Mouse (Mus musculus) CD4-positive, CD25-positive, alpha-beta regulatory T cell, adult 2 months (primary cell): ENCODE measurements at regions not wholly inside any gene's neighbourhood (a gene's known extent, or its start where the extent isn't known, plus 50 kb on each side); places are given as distances from the start of the nearest gene placed in this dataset.

Source experiments
- DNase-seq: peaks from one replicate; pipeline ENCODE4 v3.0.0-alpha.2; 2012; ENCODE audit warnings: low read depth, low spot score

GRCm38 (mm10) chr10:17586910-17587309 is 136.1 kb upstream of the Cited2 start:
- no peak for DNase-seq

DNA sequence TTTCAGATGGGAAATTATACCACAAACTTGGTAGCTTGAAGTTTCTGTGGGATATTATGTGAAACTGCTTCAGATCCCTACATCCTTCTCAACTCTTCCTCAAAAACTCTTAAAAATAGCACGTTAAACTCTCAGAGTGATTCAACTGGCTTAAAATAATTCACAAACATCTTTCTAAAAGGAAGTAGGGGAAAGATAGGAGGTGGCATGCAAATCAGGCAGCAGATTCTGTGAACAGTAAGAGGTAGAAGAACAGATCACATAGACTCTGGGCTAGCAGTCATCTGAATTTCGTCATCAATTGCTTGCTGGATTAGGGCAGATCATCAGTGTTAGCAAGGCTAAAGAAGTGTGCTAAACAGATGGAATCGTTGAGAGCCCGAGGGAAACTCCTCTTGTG is 133.9 kb upstream of the Cited2 start:
- DNase-seq = no peak

- no peak for DNase-seq
These were observed 132.8 kb upstream of the Cited2 start for GRCm38 (mm10) chr10:17590195-17590594.

DNA sequence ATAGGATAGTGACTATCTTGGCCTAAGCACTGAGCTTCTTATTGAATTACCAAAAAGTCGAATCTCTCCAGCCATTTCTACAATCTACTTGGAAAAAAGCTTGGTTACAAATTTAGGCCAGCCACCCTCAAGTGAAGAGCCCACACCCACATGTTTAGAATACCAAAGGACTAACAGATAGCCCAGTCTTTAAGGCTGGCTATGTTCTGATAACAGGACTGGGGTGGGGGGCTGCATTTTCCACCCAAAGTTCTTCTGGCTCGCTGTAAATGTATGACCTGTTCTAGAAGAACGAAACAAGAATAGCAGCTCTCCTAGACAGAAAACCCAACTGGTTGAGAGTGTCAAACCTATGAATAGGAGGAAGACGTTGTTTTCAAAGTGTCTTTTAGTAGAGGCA is 130.6 kb upstream of the Cited2 start:
- no peak for DNase-seq

DNA sequence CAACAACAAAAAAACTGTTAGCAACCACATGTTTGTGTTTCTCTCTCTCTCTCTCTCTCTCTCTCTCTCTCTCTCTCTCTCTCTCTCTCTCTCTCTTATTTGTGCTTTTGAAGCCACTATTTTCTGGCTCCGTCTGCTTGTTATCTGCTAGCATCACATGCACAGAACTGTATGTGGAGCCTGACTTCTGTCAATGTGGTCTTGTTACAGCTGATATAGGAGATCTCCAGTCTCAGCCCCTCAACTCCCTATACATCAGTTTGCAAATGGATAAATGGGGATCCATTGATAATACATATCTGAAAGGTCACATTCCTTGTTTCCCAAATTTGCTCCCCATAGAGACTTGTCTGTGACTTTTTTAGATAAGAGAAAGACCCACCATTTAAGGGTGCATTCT is 126.9 kb upstream of the Cited2 start:
- no peak for DNase-seq

GRCm38 (mm10) chr10:17596743-17597142 is 126.3 kb upstream of the Cited2 start:
- DNase-seq = no peak

DNA sequence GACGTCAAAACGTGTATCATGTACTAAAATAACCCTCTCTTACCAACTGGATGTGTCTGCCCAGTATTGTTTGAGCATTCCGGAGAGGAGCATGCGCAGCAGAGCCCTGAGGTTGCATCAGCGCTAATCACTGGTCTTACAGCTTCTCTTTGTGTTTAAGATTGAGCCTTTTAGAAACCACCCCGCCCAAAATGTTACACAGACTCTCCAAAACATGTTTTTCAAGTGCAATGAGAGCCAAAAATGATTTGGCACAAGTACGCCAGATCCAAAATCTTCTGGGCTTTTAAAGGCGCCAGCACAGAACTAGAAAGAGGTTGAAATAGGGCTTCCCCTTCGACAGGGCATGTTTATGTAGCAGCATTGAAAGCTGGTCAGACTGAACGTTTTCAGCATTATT is 123.8 kb upstream of the Cited2 start:
- no peak for DNase-seq

- DNase-seq = no peak
These were observed 122.9 kb upstream of the Cited2 start for GRCm38 (mm10) chr10:17599831-17600761.

GRCm38 (mm10) chr10:17600762-17601108 is 122.3 kb upstream of the Cited2 start:
- no peak for DNase-seq

DNA sequence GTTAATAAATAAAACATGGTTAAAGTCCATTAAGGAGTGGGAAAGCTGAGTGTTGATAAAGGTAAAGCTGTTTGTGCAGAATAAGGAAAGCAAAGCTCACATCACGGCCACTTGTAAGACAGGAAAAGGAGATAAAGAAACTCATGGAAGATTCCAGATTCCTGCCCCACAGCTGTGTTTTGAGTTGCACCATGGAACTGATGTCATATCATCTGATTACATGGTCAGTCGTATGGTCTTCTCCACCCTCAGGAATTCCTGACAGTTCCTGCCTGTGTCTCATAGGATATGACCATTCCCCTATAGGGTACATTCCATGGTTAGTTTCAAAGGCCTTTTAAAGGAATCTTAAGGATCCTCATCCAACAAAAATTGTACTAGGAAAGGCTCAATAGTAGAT is 120.6 kb upstream of the Cited2 start:
- DNase-seq = no peak

DNA sequence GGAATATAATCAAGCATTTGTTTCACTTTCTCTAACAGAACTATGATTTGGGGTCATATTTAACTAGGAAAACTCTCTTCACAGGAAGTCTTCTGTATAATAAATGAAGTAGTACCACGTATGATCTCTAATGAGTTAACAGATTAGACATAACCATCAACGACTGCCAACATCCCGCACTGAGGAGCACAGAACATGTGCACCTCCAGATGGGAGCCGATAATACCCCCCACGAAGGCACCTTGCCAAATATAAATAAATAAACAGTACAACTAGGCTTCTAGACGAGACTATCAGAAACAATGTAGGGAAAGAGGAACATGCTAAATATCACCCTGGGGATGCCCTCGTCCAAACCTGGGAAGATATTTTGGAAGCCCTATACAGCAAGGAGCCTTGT is 114.8 kb upstream of the Cited2 start:
- DNase-seq = no peak

- DNase-seq = no peak
These were observed 112.4 kb upstream of the Cited2 start for GRCm38 (mm10) chr10:17610592-17610991.

DNA sequence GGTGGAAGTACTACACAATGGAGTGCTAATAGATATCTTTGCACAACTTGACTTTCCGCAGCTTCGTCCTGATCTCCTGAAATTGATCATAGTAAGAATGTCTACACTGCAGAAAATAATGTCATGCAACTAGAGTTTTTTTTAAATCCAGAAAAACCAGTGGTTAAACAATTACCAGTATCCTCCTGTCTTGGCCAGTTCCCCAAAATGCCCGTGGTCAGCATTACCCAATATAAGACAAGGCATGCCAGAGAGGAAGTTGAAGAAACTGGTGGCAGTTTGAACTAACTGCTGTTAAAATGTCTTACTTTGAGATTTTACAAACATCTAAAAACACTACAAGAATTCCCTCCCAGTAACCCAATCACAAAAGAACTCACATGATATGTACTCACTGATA is 109.7 kb upstream of the Cited2 start:
- no peak for DNase-seq

GRCm38 (mm10) chr10:17618024-17618423 is 105.0 kb upstream of the Cited2 start:
- no peak for DNase-seq

- no peak for DNase-seq
These were observed 103.4 kb upstream of the Cited2 start for GRCm38 (mm10) chr10:17619617-17620016.

DNA sequence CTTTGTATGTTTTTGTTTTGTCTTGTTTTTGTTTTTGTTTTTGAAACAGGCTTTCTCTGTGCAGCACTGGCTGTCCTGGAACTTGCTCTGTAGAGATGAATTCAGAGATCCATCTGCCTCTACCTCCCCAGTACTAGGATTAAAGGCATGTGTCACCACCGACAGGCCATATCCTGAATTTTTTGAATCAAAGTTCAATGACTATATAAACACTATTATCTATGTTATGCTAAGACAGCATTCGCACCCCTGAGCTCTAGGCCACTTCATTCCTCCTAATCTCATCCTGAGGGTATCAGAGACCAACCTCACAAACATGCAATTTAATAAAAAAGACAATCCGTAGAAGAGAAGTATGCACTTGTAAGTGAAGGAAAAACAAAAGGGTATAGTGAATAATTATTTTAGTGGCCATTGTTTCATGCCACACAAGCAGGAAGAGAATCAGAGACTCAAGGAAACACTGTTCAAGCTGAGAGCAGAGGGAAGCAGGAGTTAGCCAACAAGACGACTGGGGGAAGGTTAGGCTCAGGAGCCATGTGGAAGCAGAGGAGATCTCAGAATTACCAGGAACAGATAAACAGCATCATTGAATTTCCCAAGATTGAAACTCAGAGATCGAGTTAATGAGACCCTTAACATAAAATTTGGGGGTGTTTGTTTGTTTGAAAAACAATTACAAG is 101.2 kb upstream of the Cited2 start:
- no peak for DNase-seq

GRCm38 (mm10) chr10:17622802-17623201 is 100.2 kb upstream of the Cited2 start:
- no peak for DNase-seq

DNA sequence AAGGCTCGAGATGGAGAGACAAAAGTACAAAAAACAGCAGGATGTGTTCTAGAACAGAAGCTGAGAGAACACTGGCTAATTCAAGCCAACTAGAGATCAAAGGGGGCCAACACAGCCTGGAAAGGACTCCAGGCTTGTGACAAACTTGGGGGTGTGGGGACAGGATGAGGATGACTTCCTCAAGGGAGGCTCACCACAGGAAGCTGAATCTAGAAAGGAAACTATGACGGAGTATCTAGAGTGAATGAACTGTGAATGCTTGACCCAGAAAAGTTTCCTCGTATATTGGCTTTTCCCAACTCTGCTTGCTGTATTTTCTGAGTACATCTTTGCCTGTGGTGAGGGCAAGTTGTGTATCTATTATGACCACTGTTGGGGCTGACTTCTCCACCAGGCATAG is 93.3 kb upstream of the Cited2 start:
- DNase-seq = peak; percentile 19

DNA sequence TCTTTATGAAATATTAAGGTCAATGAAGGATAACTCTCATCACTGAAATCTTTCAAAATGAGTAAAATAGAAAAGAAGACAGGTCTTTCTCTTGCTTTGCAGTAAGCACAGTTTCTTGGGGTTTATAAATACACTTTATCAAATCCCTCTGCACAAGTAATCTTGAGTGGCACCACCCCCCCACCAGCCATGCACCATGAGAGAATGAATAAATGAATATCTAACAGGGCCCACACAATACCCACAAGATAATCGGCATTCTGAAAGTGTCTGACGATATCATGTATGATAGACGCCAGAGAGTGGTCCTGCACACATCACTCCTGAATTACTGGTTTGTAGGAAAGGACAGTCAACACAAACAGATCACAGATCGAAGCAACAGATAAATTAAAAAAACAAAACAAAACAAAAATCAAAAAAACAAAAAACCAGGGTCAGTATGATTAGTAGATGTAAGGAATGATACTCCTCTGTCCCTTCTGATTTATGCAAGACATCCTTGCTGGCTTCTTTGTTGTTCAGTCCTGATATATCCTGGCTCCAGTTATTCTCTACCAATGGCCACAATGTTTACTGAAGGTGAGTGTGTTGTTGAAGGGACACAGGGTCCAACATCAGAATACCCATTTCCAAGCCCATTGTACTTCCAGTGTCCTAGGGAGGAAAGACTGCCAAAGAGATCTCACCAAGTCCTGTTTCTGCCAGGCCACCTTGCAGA is 92.0 kb upstream of the Cited2 start:
- no peak for DNase-seq

DNA sequence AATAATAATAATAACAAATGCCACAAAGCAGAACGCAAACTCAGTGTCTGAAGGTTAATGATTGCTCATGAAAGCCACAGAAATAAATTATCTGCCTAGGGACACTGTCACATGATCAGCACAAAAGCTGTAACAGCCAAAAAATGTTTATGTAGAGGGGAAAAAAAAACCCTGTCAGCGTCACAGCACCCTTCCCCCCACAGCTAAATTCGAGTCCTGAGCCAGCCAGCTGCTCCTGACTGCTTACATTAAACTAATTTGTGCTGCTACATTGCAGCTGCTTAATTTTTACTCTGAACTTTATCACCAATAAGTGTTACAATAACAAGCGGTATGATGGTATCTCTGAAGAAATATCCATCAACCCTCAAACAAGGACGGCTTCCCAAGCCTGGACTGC is 91.2 kb upstream of the Cited2 start:
- no peak for DNase-seq

GRCm38 (mm10) chr10:17632959-17633674 is 89.9 kb upstream of the Cited2 start:
- DNase-seq = no peak

GRCm38 (mm10) chr10:17645363-17645762 is 77.7 kb upstream of the Cited2 start:
- no peak for DNase-seq
